Mouse (Mus musculus) liver, embryonic 15.5 days (tissue): ENCODE measurements around the gene Ttc24. TPM values are rescaled to one million over a fixed set of nuclear protein-coding genes. Genes with fewer than 3 reads are reported as not detected.

Experiments
- ATAC-seq: fragments of 200-750 bp; cut with Nextera tagmentation; 2 replicates; pipeline ENCODE4 v1.8.0; 2017; ENCODE audit warnings: moderate number of reproducible peaks, mild to moderate bottlenecking, moderate library complexity; ENCODE audit not compliant: insufficient read depth
- H3K27ac ChIP-seq: fragments of 300-500 bp; sonication (generic); replicated peaks from 2 replicates; pipeline ENCODE4 v1.5.1; 2015; ENCODE audit warnings: mild to moderate bottlenecking, inconsistent platforms
- H3K27me3 ChIP-seq: fragments of 300-500 bp; sonication (generic); 2 replicates; pipeline ENCODE4 v1.6.1; 2015; ENCODE audit warnings: mild to moderate bottlenecking, inconsistent platforms
- H3K36me3 ChIP-seq: fragments of 300-500 bp; sonication (generic); replicated peaks from 2 replicates; pipeline ENCODE4 v1.6.1; 2015; ENCODE audit warnings: moderate library complexity, mild to moderate bottlenecking, inconsistent platforms
- H3K4me1 ChIP-seq: fragments of 300-500 bp; sonication (generic); replicated peaks from 2 replicates; pipeline ENCODE4 v1.6.1; 2015; ENCODE audit warnings: inconsistent platforms
- H3K4me2 ChIP-seq: fragments of 300-500 bp; sonication (generic); 2 replicates; pipeline ENCODE4 v1.6.1; 2015; ENCODE audit warnings: moderate library complexity, mild to moderate bottlenecking, inconsistent platforms
- H3K4me3 ChIP-seq: fragments of 300-500 bp; sonication (generic); replicated peaks from 2 replicates; pipeline ENCODE4 v1.5.1; 2015; ENCODE audit warnings: mild to moderate bottlenecking, inconsistent platforms
- H3K9ac ChIP-seq: fragments of 300-500 bp; sonication (generic); 2 replicates; pipeline ENCODE4 v1.6.1; 2015; ENCODE audit warnings: moderate library complexity, mild to moderate bottlenecking, inconsistent platforms
- H3K9me3 ChIP-seq: fragments of 300-500 bp; sonication (generic); replicated peaks from 2 replicates; pipeline ENCODE4 v1.6.1; 2016; ENCODE audit warnings: inconsistent platforms
- WGBS: fragments of 180-500 bp; shearing (Covaris S2); methylation state at CpG from one replicate; pipeline ENCODE4 v1.1.7; 2015; ENCODE audit warnings: mixed read lengths; ENCODE audit not compliant: insufficient replicate concordance; 5-methylcytosine and 5-hydroxymethylcytosine counted together
- polyA plus RNA-seq: library from polyadenylated mRNA; unstranded; fragments of >200 nt; fragmentation: Nextera tagmentation; extraction: Ambion mirVana; gene quantifications from 2 replicates; pipeline ENCODE4 v1.2.1, GENCODE M21; 2015

Gene Ttc24
- not detected in 2 replicates for polyA plus RNA-seq

- Histone ChIP-seq H3K9ac (no peak within 1 kb of the TSS), H3K36me3 (no peaks in the 10 kb centered on the region), H3K27me3 (peaks cover 17% of the 10 kb centered on the region), H3K4me3 (no peak within 1 kb of the TSS), H3K27ac (no peak within 1 kb of the TSS), H3K4me1 (peaks cover 19% of the 10 kb centered on the region), H3K4me2 (no peak within 1 kb of the TSS), H3K9me3 (no peaks in the 10 kb centered on the region)
- 65% methylated on average over 4 of the region's 4 CpGs for WGBS
- no peak for ATAC-seq
Observed at GRCm38 (mm10) chr3:88078204-88078603, at the start of gene Ttc24. Ttc24 (minus strand) TSS chr3:88078304.

GRCm38 (mm10) chr3:88127636-88128035, 49.5 kb upstream of the Ttc24 start:
- 35% methylated on average over 3 of the region's 3 CpGs for WGBS
- H3K27ac ChIP-seq, result no peak overlapping the region

GRCm38 (mm10) chr3:88126181-88126580, 48.1 kb upstream of the Ttc24 start:
- 75% methylated on average over 7 of the region's 7 CpGs for WGBS

More at GRCm38 (mm10) chr3:88127636-88128035, 49.5 kb upstream of the Ttc24 start:
- H3K9ac ChIP-seq, result no peak overlapping the region
- no peak for ATAC-seq
- H3K4me3 ChIP-seq, result no peak overlapping the region
- no peaks in the 10 kb centered on the region for H3K4me1 ChIP-seq
- no peak overlapping the region for H3K4me2 ChIP-seq
- no peaks in the 10 kb centered on the region for H3K9me3 ChIP-seq
- no peaks in the 10 kb centered on the region for H3K36me3 ChIP-seq
- no peaks in the 10 kb centered on the region for H3K27me3 ChIP-seq

GRCm38 (mm10) chr3:88125195-88125594, 47.1 kb upstream of the Ttc24 start:
- H3K4me3 ChIP-seq, result no peak overlapping the region
- 28% methylated on average over 4 of the region's 4 CpGs for WGBS
- 0 out of 2 replicates have a peak, but pooled peaks cover 4% of the 10 kb centered on the region for H3K36me3 ChIP-seq
- no peak for ATAC-seq
- H3K27me3 ChIP-seq, result no peaks in the 10 kb centered on the region
- no peak overlapping the region for H3K4me2 ChIP-seq
- H3K9ac ChIP-seq, result no peak overlapping the region
- H3K4me1 ChIP-seq, result no peaks in the 10 kb centered on the region
- H3K27ac ChIP-seq, result no peak overlapping the region
- H3K9me3 ChIP-seq, result no peaks in the 10 kb centered on the region

More at GRCm38 (mm10) chr3:88126181-88126580, 48.1 kb upstream of the Ttc24 start:
- H3K9me3 ChIP-seq, result no peaks in the 10 kb centered on the region
- H3K4me1 ChIP-seq, result no peaks in the 10 kb centered on the region
- no peaks in the 10 kb centered on the region for H3K27me3 ChIP-seq
- no peak overlapping the region for H3K4me3 ChIP-seq
- H3K9ac ChIP-seq, result no peak overlapping the region
- no peak for ATAC-seq
- no peak overlapping the region for H3K4me2 ChIP-seq
- H3K36me3 ChIP-seq, result no peaks in the 10 kb centered on the region
- H3K27ac ChIP-seq, result no peak overlapping the region

GRCm38 (mm10) chr3:88121164-88122131, 43.3 kb upstream of the Ttc24 start:
- Histone ChIP-seq H3K4me1 (no peaks in the 10 kb centered on the region), H3K4me2 (no peak overlapping the region), H3K36me3 (peaks cover 35% of the 10 kb centered on the region), H3K9me3 (no peaks in the 10 kb centered on the region), H3K27me3 (no peaks in the 10 kb centered on the region), H3K9ac (no peak overlapping the region), H3K4me3 (no peak overlapping the region), H3K27ac (no peak overlapping the region)
- ATAC-seq, result no peak
- WGBS, result 66% methylated on average over 14 of the region's 14 CpGs

- no peak overlapping the region for H3K4me3 ChIP-seq
- peaks cover 46% of the 10 kb centered on the region for H3K36me3 ChIP-seq
- no peaks in the 10 kb centered on the region for H3K9me3 ChIP-seq
- H3K27me3 ChIP-seq, result no peaks in the 10 kb centered on the region
- H3K9ac ChIP-seq, result no peak overlapping the region
- WGBS, result 78% methylated on average over 19 of the region's 19 CpGs
- no peaks in the 10 kb centered on the region for H3K4me1 ChIP-seq
- peak; percentile 18; the same call in 1 of the 2 replicates for ATAC-seq
- no peak overlapping the region for H3K27ac ChIP-seq
- no peak overlapping the region for H3K4me2 ChIP-seq
Observed at GRCm38 (mm10) chr3:88120117-88120651, 42.1 kb upstream of the Ttc24 start.

- 84% methylated on average over 12 of the region's 12 CpGs for WGBS
- Histone ChIP-seq H3K4me3 (no peak overlapping the region), H3K27ac (no peak overlapping the region), H3K36me3 (peaks cover 85% of the 10 kb centered on the region), H3K4me1 (no peaks in the 10 kb centered on the region), H3K4me2 (no peak overlapping the region), H3K9me3 (no peaks in the 10 kb centered on the region), H3K9ac (no peak overlapping the region), H3K27me3 (no peaks in the 10 kb centered on the region)
- ATAC-seq, result no peak
Observed at GRCm38 (mm10) chr3:88114396-88114795, 36.3 kb upstream of the Ttc24 start.

GRCm38 (mm10) chr3:88109126-88109525, 31.0 kb upstream of the Ttc24 start:
- Histone ChIP-seq H3K4me2 (no peak overlapping the region), H3K36me3 (peaks cover 84% of the 10 kb centered on the region), H3K4me3 (no peak overlapping the region), H3K27ac (no peak overlapping the region), H3K9me3 (no peaks in the 10 kb centered on the region), H3K4me1 (no peaks in the 10 kb centered on the region), H3K9ac (no peak overlapping the region), H3K27me3 (no peaks in the 10 kb centered on the region)
- no peak for ATAC-seq
- WGBS, result 87% methylated on average over 6 of the region's 6 CpGs

GRCm38 (mm10) chr3:88106126-88106525, 28.0 kb upstream of the Ttc24 start:
- Histone ChIP-seq H3K36me3 (peaks cover 77% of the 10 kb centered on the region), H3K4me3 (no peak overlapping the region), H3K4me2 (no peak overlapping the region), H3K9ac (no peak overlapping the region), H3K4me1 (no peaks in the 10 kb centered on the region), H3K27ac (no peak overlapping the region), H3K9me3 (no peaks in the 10 kb centered on the region), H3K27me3 (no peaks in the 10 kb centered on the region)
- 83% methylated on average over 4 of the region's 4 CpGs for WGBS
- ATAC-seq, result no peak

GRCm38 (mm10) chr3:88102611-88103010, 24.5 kb upstream of the Ttc24 start:
- peak; percentile 43; the same call in 1 of the 2 replicates for ATAC-seq
- Histone ChIP-seq H3K27me3 (no peaks in the 10 kb centered on the region), H3K9ac (no peak overlapping the region), H3K4me1 (no peaks in the 10 kb centered on the region), H3K4me2 (no peak overlapping the region), H3K9me3 (no peaks in the 10 kb centered on the region), H3K36me3 (peaks cover 73% of the 10 kb centered on the region), H3K27ac (peak overlapping the region; percentile 14; the same call in 1 of the 2 replicates), H3K4me3 (no peak overlapping the region)
- WGBS, result 54% methylated on average over 6 of the region's 6 CpGs

- Histone ChIP-seq H3K4me3 (no peak overlapping the region), H3K27me3 (no peaks in the 10 kb centered on the region), H3K36me3 (peaks cover 70% of the 10 kb centered on the region), H3K27ac (0 out of 2 replicates have a peak overlapping the region, but pooled peaks have one; percentile 14), H3K9ac (no peak overlapping the region), H3K4me1 (no peaks in the 10 kb centered on the region), H3K4me2 (no peak overlapping the region), H3K9me3 (no peaks in the 10 kb centered on the region)
- 65% methylated on average over 6 of the region's 6 CpGs for WGBS
- ATAC-seq, result no peak
Observed at GRCm38 (mm10) chr3:88102196-88102595, 24.1 kb upstream of the Ttc24 start.
